Mouse (Mus musculus): ENCODE measurements at regions not wholly inside any gene's neighbourhood (a gene's known extent, or its start where the extent isn't known, plus 50 kb on each side); places are given as distances from the start of the nearest gene placed in this dataset.

GRCm38 (mm10) chr15:62212283-62212910 lies 1289.6 kb upstream of the A1bg start:
- in situ Hi-C loops (cut with MboI; ENCODE audit: low pct_ligation_motif_present, low pct_unique_long_range_greater_than_20kb, low sequenced_read_pairs): no loop called here
- H3K27me3 ChIP-seq (replicated peaks): no peaks in the 10 kb centered on the region
- peak; percentile 62 for TF ChIP-seq TCF12 (IDR thresholded peaks at IDR 0.05; ENCODE audit: low read depth, low read length)
- TF ChIP-seq POLR2A (IDR thresholded peaks at IDR 0.05; ENCODE audit: low read depth, low read length): no peak
- no peak for TF ChIP-seq MYC (IDR thresholded peaks at IDR 0.05; ENCODE audit: low read depth, low read length)
- H3K9me3 ChIP-seq (replicated peaks; ENCODE audit: low read length): peaks cover 27% of the 10 kb centered on the region
- peaks cover 49% of the 10 kb centered on the region for H3K79me2 ChIP-seq (replicated peaks; ENCODE audit: control insufficient read depth, extremely low read depth, insufficient read depth, poor library complexity, severe bottlenecking)
- dilution Hi-C loops (cut with MboI; ENCODE audit: extremely low pct_ligation_motif_present, extremely low pct_unique_long_range_greater_than_20kb, low sequenced_read_pairs): no loop called here
- peaks cover 55 to 98% of the 10 kb centered on the region in 2 experiments for H3K36me3 ChIP-seq (replicated peaks in 1 of 2; ENCODE audit: control insufficient read depth in 1 of 2, insufficient read depth in 1 of 2, low read length in 1 of 2)
- no peak overlapping the region for H3K4me2 ChIP-seq (ENCODE audit: insufficient read depth, low read depth, poor library complexity, severe bottlenecking)
- H3K4me3 ChIP-seq (replicated peaks in 1 of 3; ENCODE audit: low read depth in 2 of 3, low read length in 2 of 3, poor library complexity in 1 of 3): no peak overlapping the region
- no peak for DNase-seq (ENCODE audit: extremely low read depth)
- H3K4me1 ChIP-seq (ENCODE audit: control insufficient read depth in 1 of 2, insufficient read depth in 2 of 2): peaks cover 38 to 89% of the 10 kb centered on the region in 2 experiments
- no peak overlapping the region for H3K9ac ChIP-seq (ENCODE audit: insufficient read depth, low read depth)
- peak overlapping the region; percentile 41; the same call in 1 of the 2 replicates for H3K27ac ChIP-seq (ENCODE audit: insufficient read depth, low read depth)

- Histone ChIP-seq H3K27me3 (replicated peaks) (no peaks in the 10 kb centered on the region), H3K27ac (ENCODE audit: insufficient read depth, low read depth) (no peak overlapping the region), H3K4me3 (replicated peaks in 1 of 3; ENCODE audit: low read depth in 2 of 3, low read length in 2 of 3, poor library complexity in 1 of 3) (no peak overlapping the region), H3K9ac (ENCODE audit: insufficient read depth, low read depth) (no peak overlapping the region), H3K4me1 (ENCODE audit: control insufficient read depth in 1 of 2, insufficient read depth in 2 of 2) (peaks cover 27 to 87% of the 10 kb centered on the region in 2 experiments), H3K4me2 (ENCODE audit: insufficient read depth, low read depth, poor library complexity, severe bottlenecking) (no peak overlapping the region), H3K79me2 (replicated peaks; ENCODE audit: control insufficient read depth, extremely low read depth, insufficient read depth, poor library complexity, severe bottlenecking) (peaks cover 38% of the 10 kb centered on the region), H3K36me3 (replicated peaks in 1 of 2; ENCODE audit: control insufficient read depth in 1 of 2, insufficient read depth in 1 of 2, low read length in 1 of 2) (peaks cover 79 to 99% of the 10 kb centered on the region in 2 experiments), H3K9me3 (replicated peaks; ENCODE audit: low read length) (peaks cover 27% of the 10 kb centered on the region)
- no peak for DNase-seq (ENCODE audit: extremely low read depth)
- no peak for TF ChIP-seq KAT2A (IDR thresholded peaks at IDR 0.05; ENCODE audit: insufficient replicate concordance, low read length)
- no peak for TF ChIP-seq TCF12 (IDR thresholded peaks at IDR 0.05; ENCODE audit: low read depth, low read length)
- TF ChIP-seq RCOR1 (conservative IDR thresholded peaks at IDR 0.05; ENCODE audit: low read depth, low read length): no peak
- TF ChIP-seq EP300 (IDR thresholded peaks at IDR 0.05; ENCODE audit: low read length): no peak
- TF ChIP-seq ZC3H11A (IDR thresholded peaks at IDR 0.05; ENCODE audit: low read depth, low read length): no peak
- no peak for TF ChIP-seq E2F4 (IDR thresholded peaks at IDR 0.05; ENCODE audit: insufficient replicate concordance, low read depth, low read length)
- TF ChIP-seq POLR2AphosphoS2 (IDR thresholded peaks at IDR 0.05; ENCODE audit: low read depth, low read length): no peak
- no peak for TF ChIP-seq NRF1 (IDR thresholded peaks at IDR 0.05; ENCODE audit: low read depth, low read length)
- no peak for TF ChIP-seq MEF2A (IDR thresholded peaks at IDR 0.05; ENCODE audit: borderline replicate concordance, low read depth, low read length)
- TF ChIP-seq JUN (IDR thresholded peaks at IDR 0.05; ENCODE audit: insufficient read depth, low read depth, low read length): no peak
- TF ChIP-seq JUND (conservative IDR thresholded peaks at IDR 0.05; ENCODE audit: low read depth, low read length): no peak
- no peak for TF ChIP-seq ZNF384 (IDR thresholded peaks at IDR 0.05; ENCODE audit: low read depth, low read length)
- no peak for TF ChIP-seq ELF1 (IDR thresholded peaks at IDR 0.05; ENCODE audit: low read depth, low read length)
- peak; percentile 40 for TF ChIP-seq SMC3 (IDR thresholded peaks at IDR 0.05; ENCODE audit: low read depth, low read length)
- TF ChIP-seq USF1 (IDR thresholded peaks at IDR 0.05; ENCODE audit: low read depth, low read length): no peak
- TF ChIP-seq IRF4 (IDR thresholded peaks at IDR 0.05; ENCODE audit: low read depth, low read length): no peak
- TF ChIP-seq PAX5 (IDR thresholded peaks at IDR 0.05; ENCODE audit: low read length): no peak
- no peak for TF ChIP-seq SIN3A (IDR thresholded peaks at IDR 0.05; ENCODE audit: low read length)
- no peak for TF ChIP-seq HCFC1 (IDR thresholded peaks at IDR 0.05; ENCODE audit: low read depth, low read length)
- TF ChIP-seq RAD21 (IDR thresholded peaks at IDR 0.05; ENCODE audit: low read depth, low read length): peak; percentile 7
- no peak for TF ChIP-seq MAX (IDR thresholded peaks at IDR 0.05; ENCODE audit: low read length)
- TF ChIP-seq ETS1 (conservative IDR thresholded peaks at IDR 0.05; ENCODE audit: low read depth, low read length): no peak
- TF ChIP-seq CTCF (conservative IDR thresholded peaks at IDR 0.05 in 1 of 2, IDR thresholded peaks at IDR 0.05 in 1 of 2; ENCODE audit: low read depth in 2 of 2, low read length in 2 of 2): peak in 1 of 2 experiments; percentile 18; a peak in 1 of 4 replicates
- no peak for TF ChIP-seq TBP (conservative IDR thresholded peaks at IDR 0.05; ENCODE audit: low read depth, low read length)
- no peak for TF ChIP-seq UBTF (IDR thresholded peaks at IDR 0.05; ENCODE audit: low read depth, low read length)
- in situ Hi-C loops (cut with MboI; ENCODE audit: low pct_ligation_motif_present, low pct_unique_long_range_greater_than_20kb, low sequenced_read_pairs): no loop called here
- dilution Hi-C loops (cut with MboI; ENCODE audit: extremely low pct_ligation_motif_present, extremely low pct_unique_long_range_greater_than_20kb, low sequenced_read_pairs): no loop called here
Observed at GRCm38 (mm10) chr15:62209881-62210481, 1287.2 kb upstream of the A1bg start.
